Mouse (Mus musculus) CH12.LX (cell line): Measurements from ENCODE around the gene Pik3c2g. TPM values are rescaled to one million over a fixed set of nuclear protein-coding genes. Genes with fewer than 3 reads are reported as not detected.

ENCODE experiments used
- DNase-seq: peaks from one replicate; pipeline ENCODE4 v3.0.0-alpha.2; 2013; ENCODE audit errors: extremely low read depth
- H3K27ac ChIP-seq: 2 replicates; pipeline ENCODE4 v1.5.1; 2012; ENCODE audit warnings: low read depth, mild to moderate bottlenecking, control low read depth, moderate library complexity; ENCODE audit not compliant: insufficient read depth
- H3K27me3 ChIP-seq: replicated peaks from 2 replicates; pipeline ENCODE3; 2012; ENCODE audit warnings: inconsistent platforms
- H3K36me3 ChIP-seq, 2 experiments: replicated peaks in 1 of 2; 2 replicates each; pipeline versions ENCODE3 to v1.6.1; 2012; ENCODE audit warnings: inconsistent platforms in 1 of 2, low read length in 1 of 2, mild to moderate bottlenecking in 1 of 2, mixed read lengths in 1 of 2, moderate library complexity in 1 of 2; ENCODE audit not compliant: control insufficient read depth in 1 of 2, insufficient read depth in 1 of 2
- H3K4me1 ChIP-seq, 2 experiments: 2 replicates each; pipeline ENCODE4 v1.6.1; 2012; ENCODE audit warnings: inconsistent platforms in 1 of 2, moderate library complexity in 1 of 2; ENCODE audit not compliant: insufficient read depth in 2 of 2, control insufficient read depth in 1 of 2
- H3K4me2 ChIP-seq: 2 replicates; pipeline ENCODE4 v1.6.1; 2012; ENCODE audit warnings: low read depth, mild to moderate bottlenecking, control low read depth; ENCODE audit not compliant: poor library complexity, insufficient read depth, severe bottlenecking
- H3K4me3 ChIP-seq, 3 experiments: fragments of 150-350 bp in 1 of 3; sonication (generic) in 1 of 3; replicated peaks in 1 of 3; 2 replicates each; pipeline versions ENCODE3 to v1.5.1; 2011 to 2012; ENCODE audit warnings: low read depth in 2 of 3, low read length in 2 of 3, mild to moderate bottlenecking in 2 of 3, moderate library complexity in 2 of 3, control low read depth in 1 of 3, improper control_type of control experiment in 1 of 3, inconsistent platforms in 1 of 3, mixed read lengths in 1 of 3; ENCODE audit not compliant: poor library complexity in 1 of 3
- H3K79me2 ChIP-seq: replicated peaks from 2 replicates; pipeline ENCODE4 v1.6.1; 2012; ENCODE audit warnings: mild to moderate bottlenecking, moderate library complexity; ENCODE audit not compliant: control insufficient read depth, poor library complexity, insufficient read depth, severe bottlenecking; ENCODE audit errors: extremely low read depth
- H3K9ac ChIP-seq: 2 replicates; pipeline ENCODE4 v1.6.1; 2012; ENCODE audit warnings: low read depth, mild to moderate bottlenecking, control low read depth, moderate library complexity; ENCODE audit not compliant: insufficient read depth
- H3K9me3 ChIP-seq: replicated peaks from 2 replicates; pipeline ENCODE3; 2012; ENCODE audit warnings: low read length, inconsistent platforms, mixed read lengths
- BHLHE40 ChIP-seq: IDR thresholded peaks from 2 replicates; pipeline ENCODE4 v1.6.1; 2011; ENCODE audit warnings: mild to moderate bottlenecking, low read depth, low read length, improper control_type of control experiment
- CHD2 ChIP-seq: IDR thresholded peaks from 2 replicates; pipeline ENCODE4 v1.6.1; 2011; ENCODE audit warnings: low read length, improper control_type of control experiment
- CTCF ChIP-seq, 2 experiments: IDR thresholded peaks in 1 of 2; conservative IDR thresholded peaks in 1 of 2; 2 replicates each; pipeline ENCODE4 v1.5.1; 2011 to 2012; ENCODE audit warnings: low read depth in 2 of 2, low read length in 2 of 2, improper control_type of control experiment in 1 of 2, inconsistent platforms in 1 of 2, mild to moderate bottlenecking in 1 of 2, moderate library complexity in 1 of 2
- E2F4 ChIP-seq: IDR thresholded peaks from 2 replicates; pipeline ENCODE4 v1.6.1; 2011; ENCODE audit warnings: low read depth, low read length, improper control_type of control experiment; ENCODE audit not compliant: insufficient replicate concordance
- EP300 ChIP-seq: IDR thresholded peaks from 2 replicates; pipeline ENCODE4 v1.6.1; 2011; ENCODE audit warnings: low read length, improper control_type of control experiment
- GABPA ChIP-seq: IDR thresholded peaks from 2 replicates; pipeline ENCODE4 v1.6.1; 2012; ENCODE audit warnings: low read depth, low read length, improper control_type of control experiment, inconsistent platforms; ENCODE audit not compliant: insufficient replicate concordance
- HCFC1 ChIP-seq: IDR thresholded peaks from 2 replicates; pipeline ENCODE4 v1.6.1; 2012; ENCODE audit warnings: low read depth, mild to moderate bottlenecking, inconsistent platforms, low read length, improper control_type of control experiment
- JUND ChIP-seq: conservative IDR thresholded peaks from 2 replicates; pipeline ENCODE4 v1.6.1; 2011; ENCODE audit warnings: low read depth, low read length, improper control_type of control experiment
- MAX ChIP-seq: IDR thresholded peaks from 2 replicates; pipeline ENCODE4 v1.6.1; 2011; ENCODE audit warnings: low read length, improper control_type of control experiment
- MAZ ChIP-seq: IDR thresholded peaks from 2 replicates; pipeline ENCODE4 v1.6.1; 2012; ENCODE audit warnings: low read depth, mild to moderate bottlenecking, inconsistent platforms, low read length, improper control_type of control experiment, moderate library complexity
- MEF2A ChIP-seq: IDR thresholded peaks from 2 replicates; pipeline ENCODE4 v1.6.1; 2014; ENCODE audit warnings: low read depth, mild to moderate bottlenecking, inconsistent platforms, low read length, improper control_type of control experiment, borderline replicate concordance
- MXI1 ChIP-seq: IDR thresholded peaks from 2 replicates; pipeline ENCODE4 v1.6.1; 2011; ENCODE audit warnings: mild to moderate bottlenecking, low read depth, low read length, improper control_type of control experiment
- MYC ChIP-seq: IDR thresholded peaks from 2 replicates; pipeline ENCODE4 v1.6.1; 2011; ENCODE audit warnings: low read depth, mild to moderate bottlenecking, improper control_type of control experiment, low read length
- NELFE ChIP-seq: IDR thresholded peaks from 2 replicates; pipeline ENCODE4 v1.6.1; 2011; ENCODE audit warnings: low read depth, low read length, improper control_type of control experiment
- NRF1 ChIP-seq: IDR thresholded peaks from 2 replicates; pipeline ENCODE4 v1.6.1; 2014; ENCODE audit warnings: low read depth, mild to moderate bottlenecking, inconsistent platforms, low read length, improper control_type of control experiment, moderate library complexity
- POLR2A ChIP-seq: IDR thresholded peaks from 2 replicates; pipeline ENCODE4 v1.6.1; 2011; ENCODE audit warnings: low read depth, mild to moderate bottlenecking, improper control_type of control experiment, low read length
- RAD21 ChIP-seq: IDR thresholded peaks from 2 replicates; pipeline ENCODE4 v1.6.1; 2011; ENCODE audit warnings: low read depth, mild to moderate bottlenecking, low read length, improper control_type of control experiment, moderate library complexity
- RCOR1 ChIP-seq: conservative IDR thresholded peaks from 2 replicates; pipeline ENCODE4 v1.6.1; 2012; ENCODE audit warnings: low read depth, mild to moderate bottlenecking, inconsistent platforms, low read length, improper control_type of control experiment
- SIN3A ChIP-seq: IDR thresholded peaks from 2 replicates; pipeline ENCODE4 v1.6.1; 2012; ENCODE audit warnings: low read length, improper control_type of control experiment, inconsistent platforms
- SMC3 ChIP-seq: IDR thresholded peaks from 2 replicates; pipeline ENCODE4 v1.6.1; 2011; ENCODE audit warnings: low read depth, low read length, improper control_type of control experiment
- TBP ChIP-seq: conservative IDR thresholded peaks from 2 replicates; pipeline ENCODE4 v1.6.1; 2011; ENCODE audit warnings: low read depth, low read length, improper control_type of control experiment
- UBTF ChIP-seq: IDR thresholded peaks from 2 replicates; pipeline ENCODE4 v1.6.1; 2012; ENCODE audit warnings: low read depth, mild to moderate bottlenecking, inconsistent platforms, low read length, improper control_type of control experiment, moderate library complexity
- USF1 ChIP-seq: IDR thresholded peaks from 2 replicates; pipeline ENCODE4 v1.6.1; 2014; ENCODE audit warnings: low read depth, mild to moderate bottlenecking, inconsistent platforms, low read length, improper control_type of control experiment
- USF2 ChIP-seq: conservative IDR thresholded peaks from 2 replicates; pipeline ENCODE4 v1.6.1; 2011; ENCODE audit warnings: low read depth, low read length, improper control_type of control experiment
- ZKSCAN1 ChIP-seq: IDR thresholded peaks from 2 replicates; pipeline ENCODE4 v1.6.1; 2012; ENCODE audit warnings: low read depth, inconsistent platforms, low read length, improper control_type of control experiment, borderline replicate concordance
- ZNF384 ChIP-seq: IDR thresholded peaks from 2 replicates; pipeline ENCODE4 v1.6.1; 2012; ENCODE audit warnings: low read depth, low read length, improper control_type of control experiment, inconsistent platforms
- dilution Hi-C: fragments of 300-500 bp; cut with MboI; formaldehyde crosslinking; loops from 2 replicates; pipeline ENCODE4 v1.14.3; 2020; ENCODE audit warnings: low sequenced_read_pairs; ENCODE audit not compliant: extremely low pct_unique_long_range_greater_than_20kb, extremely low pct_ligation_motif_present
- in situ Hi-C: fragments of 300-500 bp; cut with MboI; formaldehyde crosslinking; loops from 3 replicates; pipeline ENCODE4 v1.14.3; 2019; ENCODE audit warnings: low sequenced_read_pairs, low pct_ligation_motif_present, low pct_unique_long_range_greater_than_20kb, mixed read lengths
- polyA plus RNA-seq: library from polyadenylated mRNA; unstranded; fragments of >175 nt; gene quantifications from 2 replicates; pipeline ENCODE4 v1.2.1, GENCODE M21; 2012; ENCODE audit warnings: low read depth; ENCODE audit not compliant: insufficient read length
- total RNA-seq, 2 experiments: library from RNA; depleted of rRNA; stranded (reverse); fragments of 300-350 nt in 1 of 2; fragments of >200 nt in 1 of 2; gene quantifications; 2 replicates each; pipeline ENCODE4 v1.2.3; 2012 to 2014

Pik3c2g gene
- total and polyA plus RNA-seq, 3 experiments, result not detected

- Histone ChIP-seq H3K79me2 (no peaks in the 10 kb centered on the region), H3K4me1 (no peaks in the 10 kb centered on the region), H3K4me2 (no peak overlapping the region), H3K9ac (no peak overlapping the region), H3K9me3 (peaks cover 41% of the 10 kb centered on the region), H3K27me3 (no peaks in the 10 kb centered on the region), H3K27ac (no peak overlapping the region), H3K4me3 (no peak overlapping the region), H3K36me3 (no peaks in the 10 kb centered on the region)
- no peak for DNase-seq
- in situ Hi-C loops (no loop called here), dilution Hi-C loops (no loop called here)
- no peak for TF ChIP-seq NRF1
- TF ChIP-seq GABPA, result no peak
- no peak for TF ChIP-seq USF2
- TF ChIP-seq ZNF384, result no peak
- TF ChIP-seq NELFE, result no peak
- no peak for TF ChIP-seq JUND
- TF ChIP-seq UBTF, result no peak
- no peak for TF ChIP-seq USF1
- TF ChIP-seq E2F4, result no peak
- no peak for TF ChIP-seq MAZ
- no peak for TF ChIP-seq BHLHE40
- no peak for TF ChIP-seq MXI1
- TF ChIP-seq MEF2A, result no peak
- TF ChIP-seq SIN3A, result no peak
- no peak for TF ChIP-seq EP300
- no peak for TF ChIP-seq MYC
- TF ChIP-seq POLR2A, result no peak
- TF ChIP-seq TBP, result no peak
- no peak for TF ChIP-seq SMC3
- no peak for TF ChIP-seq RAD21
Measured at GRCm38 (mm10) chr6:139907138-139907537, 320.1 kb downstream of the Pik3c2g start.

DNA sequence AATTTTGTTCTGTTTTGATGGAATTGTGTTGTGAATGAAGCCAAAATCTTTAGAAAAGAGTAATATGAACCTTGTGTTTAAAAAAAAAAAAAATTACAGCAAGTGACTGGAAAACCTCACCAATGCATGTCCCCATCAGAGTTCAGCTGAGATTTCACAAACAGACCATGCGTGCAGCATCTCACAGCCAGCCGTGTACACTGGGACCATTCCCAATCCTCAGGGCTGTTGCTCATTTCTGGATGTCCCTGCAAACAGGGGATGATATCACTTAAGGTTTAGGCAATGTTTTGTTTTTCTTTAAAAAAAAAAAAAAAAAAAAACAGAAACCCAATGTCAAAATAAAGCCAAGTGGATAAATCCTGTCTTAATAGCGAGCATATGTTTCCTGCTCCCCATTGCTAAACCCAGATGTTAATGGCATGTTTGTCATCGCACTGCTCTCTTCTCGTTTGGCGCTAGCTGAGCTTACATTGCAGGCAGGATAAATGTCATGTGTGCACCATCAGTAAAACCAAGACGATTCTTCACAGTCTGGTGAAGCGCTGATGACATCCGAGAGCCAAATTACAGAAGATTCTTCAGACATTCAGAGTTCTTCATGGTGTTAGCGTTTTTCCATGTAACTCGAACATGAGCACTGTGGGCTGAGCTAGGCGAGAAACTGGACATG lies 322.1 kb downstream of the Pik3c2g start:
- no peaks in the 10 kb centered on the region for H3K79me2 ChIP-seq
- no peak for DNase-seq
- no peak overlapping the region for H3K9ac ChIP-seq
- no peak overlapping the region for H3K4me2 ChIP-seq
- TF ChIP-seq CHD2, result no peak
- TF ChIP-seq POLR2A, result no peak
- TF ChIP-seq SIN3A, result no peak
- TF ChIP-seq MYC, result no peak
- no peak for TF ChIP-seq USF2
- no peak for TF ChIP-seq MAX
- TF ChIP-seq UBTF, result no peak
- no peak for TF ChIP-seq ZKSCAN1
- TF ChIP-seq CTCF (conservative IDR thresholded peaks at IDR 0.05 in 1 of 2, IDR thresholded peaks at IDR 0.05 in 1 of 2; ENCODE audit: low read depth in 2 of 2, low read length in 2 of 2), result no peak
- TF ChIP-seq RCOR1, result no peak
- no peak for TF ChIP-seq HCFC1
- TF ChIP-seq BHLHE40, result no peak
- TF ChIP-seq NRF1, result no peak
- TF ChIP-seq USF1, result no peak
- H3K27ac ChIP-seq, result no peak overlapping the region
- in situ Hi-C loops, result no loop called here
- no peaks in the 10 kb centered on the region for H3K4me1 ChIP-seq
- dilution Hi-C loops, result no loop called here
- H3K36me3 ChIP-seq, result no peaks in the 10 kb centered on the region
- H3K27me3 ChIP-seq, result no peaks in the 10 kb centered on the region
- peaks cover 46% of the 10 kb centered on the region for H3K9me3 ChIP-seq
- no peak overlapping the region for H3K4me3 ChIP-seq
